Mouse (Mus musculus) kidney, postnatal 0 days (tissue): ENCODE measurements around the gene Gm7903. TPM values are rescaled to one million over a fixed set of nuclear protein-coding genes. Genes with fewer than 3 reads are reported as not detected.
"Not testable (repeated sequence)": the region's sequence is repeated elsewhere in the genome, so short reads cannot be mapped to it uniquely, and the experiment has no call there.

Experiments
- ATAC-seq: fragments of 200-750 bp; cut with Nextera tagmentation; replicated peaks from 2 replicates; pipeline ENCODE4 v1.8.0; 2017; ENCODE audit warnings: low read depth, moderate number of reproducible peaks, moderate TSS enrichment, moderate library complexity; ENCODE audit not compliant: low FRiP score
- DNase-seq: peaks from one replicate; pipeline ENCODE4 v3.0.0-alpha.2; 2016; ENCODE audit warnings: low spot score
- H3K27ac ChIP-seq: fragments of 300-500 bp; sonication (generic); 2 replicates; pipeline ENCODE4 v1.5.1; 2014; ENCODE audit warnings: mild to moderate bottlenecking
- H3K27me3 ChIP-seq: fragments of 300-500 bp; sonication (generic); 2 replicates; pipeline ENCODE4 v1.6.1; 2014; ENCODE audit warnings: low read length, mixed read lengths; ENCODE audit not compliant: insufficient read depth
- H3K36me3 ChIP-seq: fragments of 300-500 bp; sonication (generic); 2 replicates; pipeline ENCODE4 v1.6.1; 2014; ENCODE audit warnings: low read length, mixed read lengths; ENCODE audit not compliant: insufficient read depth
- H3K4me1 ChIP-seq: fragments of 300-500 bp; sonication (generic); replicated peaks from 2 replicates; pipeline ENCODE4 v1.6.1; 2014; ENCODE audit warnings: antibody characterized with exemption, low read length, mixed read lengths; ENCODE audit not compliant: insufficient read depth
- H3K4me2 ChIP-seq: fragments of 300-500 bp; sonication (generic); 2 replicates; pipeline ENCODE4 v1.6.1; 2014; ENCODE audit warnings: mild to moderate bottlenecking, low read length, moderate library complexity, mixed read lengths
- H3K4me3 ChIP-seq: fragments of 300-500 bp; sonication (generic); replicated peaks from 2 replicates; pipeline ENCODE4 v1.5.1; 2014; ENCODE audit warnings: low read depth, low read length
- H3K9ac ChIP-seq: fragments of 300-500 bp; sonication (generic); 2 replicates; pipeline ENCODE4 v1.6.1; 2014; ENCODE audit warnings: low read depth, low read length
- H3K9me3 ChIP-seq: fragments of 300-500 bp; sonication (generic); replicated peaks from 2 replicates; pipeline ENCODE4 v1.6.1; 2016; ENCODE audit warnings: low read length, inconsistent platforms, mixed read lengths
- WGBS: fragments of 180-500 bp; shearing (Covaris S2); extraction: QIAGEN DNeasy Blood & Tissue Kit; methylation state at CpG from one replicate; pipeline ENCODE4 v1.1.7; 2014; 5-methylcytosine and 5-hydroxymethylcytosine counted together
- polyA plus RNA-seq: library from polyadenylated mRNA; unstranded; fragments of >200 nt; fragmentation: Nextera tagmentation; extraction: Ambion mirVana; gene quantifications from 2 replicates; pipeline ENCODE4 v1.2.1, GENCODE M21; 2015

Gm7903 gene
- not detected in 2 replicates for polyA plus RNA-seq

DNA sequence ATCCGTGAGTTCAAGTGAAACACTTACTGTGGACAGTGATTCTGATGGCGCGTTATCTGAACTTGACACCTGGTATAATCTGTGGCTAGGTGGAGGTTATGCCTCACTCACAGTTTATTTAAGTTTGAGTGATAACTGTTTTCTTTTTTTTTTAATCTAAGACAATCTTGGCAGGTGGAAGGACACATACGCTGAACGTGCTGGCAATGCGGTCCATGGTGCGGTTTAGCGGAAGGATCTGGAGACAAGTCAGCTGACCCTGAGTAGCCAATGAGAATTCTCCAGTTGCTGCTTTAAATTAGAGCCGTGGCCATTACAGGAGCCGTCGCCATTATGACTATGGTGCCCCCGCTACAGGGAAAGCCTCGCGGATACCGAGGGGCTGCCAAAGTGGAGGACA lies at the start of gene Gm7903:
Gm7903 (plus strand) TSS at position 301 of the 400 bp plus-strand sequence.
- not testable (repeated sequence) for H3K27ac ChIP-seq, H3K9ac ChIP-seq, ATAC-seq, DNase-seq, H3K4me1 ChIP-seq, H3K4me2 ChIP-seq, H3K27me3 ChIP-seq, H3K4me3 ChIP-seq, H3K36me3 ChIP-seq, H3K9me3 ChIP-seq
- no CpG with 5 or more reads among the region's 15 CpGs for WGBS

DNA sequence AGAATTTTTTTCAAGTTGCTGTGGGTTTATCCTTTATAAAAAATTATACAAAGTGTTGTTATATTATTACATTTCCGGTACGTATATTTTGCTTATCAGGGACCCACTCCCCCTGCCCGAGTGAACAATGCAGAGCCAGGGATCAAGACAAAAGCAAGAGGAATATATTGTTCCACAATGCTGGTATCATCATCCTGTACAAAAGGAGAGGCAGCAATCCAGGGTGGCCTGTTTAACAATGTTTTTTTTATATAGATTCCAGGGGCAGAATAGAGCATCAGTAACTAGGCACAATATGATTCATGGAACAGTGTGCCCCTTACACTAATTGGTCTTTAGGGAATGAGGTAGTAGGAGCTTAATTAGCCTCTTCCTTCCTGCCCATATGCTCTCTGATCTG lies 30.1 kb upstream of the Gm7903 start:
- not testable (repeated sequence) for H3K4me3 ChIP-seq, H3K9me3 ChIP-seq

DNA sequence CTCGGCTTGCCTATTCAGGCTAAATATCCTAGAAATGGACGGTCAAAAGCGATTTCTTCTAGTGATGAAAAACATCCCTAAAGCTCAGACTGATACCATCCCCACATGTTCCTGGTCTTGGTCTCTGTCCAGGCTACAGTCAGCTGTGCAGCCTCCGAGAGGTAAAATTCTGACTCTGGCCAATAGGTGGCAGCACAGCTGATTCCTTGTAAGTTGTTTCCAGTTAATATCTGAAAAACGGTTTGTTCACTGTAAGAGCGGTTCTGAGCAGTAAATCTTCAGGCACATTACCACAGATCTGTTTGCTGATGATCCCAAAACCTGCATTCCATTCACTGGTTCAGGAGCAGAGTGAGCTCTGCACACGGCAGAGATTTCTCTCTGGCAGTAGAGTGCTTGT lies 12.4 kb upstream of the Gm7903 start:
- not testable (repeated sequence) for H3K36me3 ChIP-seq, H3K27me3 ChIP-seq, H3K4me3 ChIP-seq, ATAC-seq, H3K27ac ChIP-seq, H3K4me2 ChIP-seq, H3K9me3 ChIP-seq, H3K9ac ChIP-seq, H3K4me1 ChIP-seq, DNase-seq
- WGBS, result 42% methylated on average over 4 of the region's 7 CpGs

More for the DNA sequence above, 30.1 kb upstream of the Gm7903 start:
- not testable (repeated sequence) for H3K27me3 ChIP-seq, H3K4me2 ChIP-seq, H3K4me1 ChIP-seq, DNase-seq, H3K9ac ChIP-seq, ATAC-seq, H3K36me3 ChIP-seq, H3K27ac ChIP-seq
- no CpG with 5 or more reads among the region's 3 CpGs for WGBS

DNA sequence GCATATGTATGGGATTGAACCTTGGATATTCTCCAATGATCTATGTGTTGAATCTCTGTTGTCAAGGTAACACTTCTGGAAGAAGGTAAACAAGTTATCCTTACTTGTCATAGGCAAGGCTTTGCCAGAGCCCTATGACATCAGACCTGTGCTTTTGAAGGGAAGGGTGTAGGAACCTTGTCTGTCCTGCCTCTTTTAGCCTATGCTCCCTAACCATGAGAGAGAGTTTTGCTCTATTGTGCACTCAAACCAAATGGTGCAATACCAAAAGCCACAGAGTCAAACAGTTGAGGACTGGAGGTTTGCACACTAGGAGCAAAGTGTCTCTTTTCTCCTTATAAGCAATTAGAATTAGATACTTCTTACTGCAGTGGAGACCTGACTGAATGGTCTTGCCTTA lies 11.8 kb upstream of the Gm7903 start:
- H3K36me3 ChIP-seq, H3K27me3 ChIP-seq, H3K27ac ChIP-seq, DNase-seq, H3K9me3 ChIP-seq, ATAC-seq, H3K4me3 ChIP-seq, H3K4me1 ChIP-seq, H3K9ac ChIP-seq, H3K4me2 ChIP-seq: not testable (repeated sequence)

DNA sequence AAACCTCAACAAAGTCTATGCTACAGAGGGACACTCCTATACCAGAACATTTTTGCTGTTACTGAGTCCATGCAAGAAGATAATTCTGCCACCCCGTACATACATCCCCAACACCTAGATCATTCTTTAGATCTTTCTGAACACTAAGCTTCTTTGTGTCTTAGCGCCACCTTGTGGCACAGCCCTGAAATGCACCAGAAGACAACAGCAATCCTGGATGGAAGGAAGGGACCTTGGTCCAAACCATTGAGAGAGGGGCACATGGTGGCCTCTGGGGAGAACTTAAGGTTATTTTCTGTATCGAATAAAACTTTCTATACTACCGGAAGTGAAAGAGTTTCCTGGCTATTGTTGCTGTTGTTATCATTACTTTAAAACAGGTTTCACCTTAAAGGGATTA lies 11.2 kb upstream of the Gm7903 start:
- H3K27ac ChIP-seq, H3K4me3 ChIP-seq, H3K4me2 ChIP-seq, H3K9ac ChIP-seq, H3K9me3 ChIP-seq, DNase-seq, H3K4me1 ChIP-seq, ATAC-seq, H3K27me3 ChIP-seq, H3K36me3 ChIP-seq: not testable (repeated sequence)
- WGBS, result no CpG with 5 or more reads among the region's 4 CpGs

DNA sequence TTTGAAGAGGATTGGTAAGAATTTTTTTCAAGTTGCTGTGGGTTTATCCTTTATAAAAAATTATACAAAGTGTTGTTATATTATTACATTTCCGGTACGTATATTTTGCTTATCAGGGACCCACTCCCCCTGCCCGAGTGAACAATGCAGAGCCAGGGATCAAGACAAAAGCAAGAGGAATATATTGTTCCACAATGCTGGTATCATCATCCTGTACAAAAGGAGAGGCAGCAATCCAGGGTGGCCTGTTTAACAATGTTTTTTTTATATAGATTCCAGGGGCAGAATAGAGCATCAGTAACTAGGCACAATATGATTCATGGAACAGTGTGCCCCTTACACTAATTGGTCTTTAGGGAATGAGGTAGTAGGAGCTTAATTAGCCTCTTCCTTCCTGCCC lies 30.5 kb downstream of the Gm7903 start:
- not testable (repeated sequence) for H3K27me3 ChIP-seq, H3K4me2 ChIP-seq, H3K4me1 ChIP-seq, H3K27ac ChIP-seq, H3K9ac ChIP-seq, DNase-seq, H3K36me3 ChIP-seq, ATAC-seq, H3K9me3 ChIP-seq, H3K4me3 ChIP-seq
- no CpG with 5 or more reads among the region's 3 CpGs for WGBS

DNA sequence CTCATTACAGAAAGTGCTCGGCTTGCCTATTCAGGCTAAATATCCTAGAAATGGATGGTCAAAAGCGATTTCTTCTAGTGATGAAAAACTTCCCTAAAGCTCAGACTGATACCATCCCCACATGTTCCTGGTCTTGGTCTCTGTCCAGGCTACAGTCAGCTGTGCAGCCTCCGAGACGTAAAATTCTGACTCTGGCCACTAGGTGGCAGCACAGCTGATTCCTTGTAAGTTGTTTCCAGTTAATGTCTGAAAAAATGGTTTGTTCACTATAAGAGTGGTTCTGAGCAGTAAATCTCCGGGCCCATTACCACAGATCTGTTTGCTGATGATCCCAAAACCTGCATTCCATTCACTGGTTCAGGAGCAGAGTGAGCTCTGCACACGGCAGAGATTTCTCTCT lies 48.3 kb downstream of the Gm7903 start:
- H3K9me3 ChIP-seq, H3K27ac ChIP-seq, DNase-seq, H3K9ac ChIP-seq, H3K4me2 ChIP-seq, H3K4me1 ChIP-seq, H3K36me3 ChIP-seq, H3K27me3 ChIP-seq, H3K4me3 ChIP-seq, ATAC-seq: not testable (repeated sequence)
- no CpG with 5 or more reads among the region's 6 CpGs for WGBS

DNA sequence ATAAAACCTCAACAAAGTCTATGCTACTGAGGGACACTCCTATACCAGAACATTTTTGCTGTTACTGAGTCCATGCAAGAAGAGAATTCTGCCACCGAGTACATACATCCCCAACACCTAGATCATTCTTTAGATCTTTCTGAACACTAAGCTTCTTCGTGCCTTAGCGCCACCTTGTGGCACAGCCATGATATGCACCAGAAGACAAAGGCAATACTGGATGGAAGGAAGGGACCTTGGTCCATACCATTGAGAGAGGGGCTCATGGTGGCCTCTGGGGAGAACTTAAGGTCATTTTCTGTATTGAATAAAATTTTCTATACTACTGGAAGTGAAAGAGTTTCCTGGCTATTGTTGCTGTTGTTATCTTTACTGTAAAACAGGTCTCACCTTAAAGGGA lies 49.5 kb downstream of the Gm7903 start:
- H3K4me3 ChIP-seq, H3K4me1 ChIP-seq, H3K4me2 ChIP-seq, H3K27me3 ChIP-seq, DNase-seq, H3K9me3 ChIP-seq, H3K36me3 ChIP-seq, ATAC-seq, H3K27ac ChIP-seq, H3K9ac ChIP-seq: not testable (repeated sequence)
- no CpG with 5 or more reads among the region's 3 CpGs for WGBS
